Mouse (Mus musculus) embryonic facial prominence, embryonic 15.5 days (tissue): ENCODE measurements around the gene Psap. TPM values are rescaled to one million over a fixed set of nuclear protein-coding genes. Genes with fewer than 3 reads are reported as not detected.

Experiments
- ATAC-seq: fragments of 200-750 bp; cut with Nextera tagmentation; 2 replicates; pipeline ENCODE4 v1.8.0; 2017; ENCODE audit warnings: low read depth, moderate TSS enrichment; ENCODE audit not compliant: insufficient number of reproducible peaks, low FRiP score, low TSS enrichment
- H3K27ac ChIP-seq: fragments of 300-500 bp; sonication (generic); replicated peaks from 2 replicates; pipeline ENCODE4 v1.5.1; 2015; ENCODE audit warnings: mild to moderate bottlenecking, inconsistent platforms
- H3K27me3 ChIP-seq: fragments of 300-500 bp; sonication (generic); 2 replicates; pipeline ENCODE4 v1.6.1; 2015; ENCODE audit warnings: inconsistent platforms
- H3K36me3 ChIP-seq: fragments of 300-500 bp; sonication (generic); 2 replicates; pipeline ENCODE4 v1.6.1; 2015; ENCODE audit warnings: mild to moderate bottlenecking, inconsistent platforms
- H3K4me1 ChIP-seq: fragments of 300-500 bp; sonication (generic); 2 replicates; pipeline ENCODE4 v1.6.1; 2015; ENCODE audit warnings: inconsistent platforms
- H3K4me2 ChIP-seq: fragments of 300-500 bp; sonication (generic); replicated peaks from 2 replicates; pipeline ENCODE4 v1.6.1; 2015; ENCODE audit warnings: mild to moderate bottlenecking, inconsistent platforms
- H3K4me3 ChIP-seq: fragments of 300-500 bp; sonication (generic); replicated peaks from 2 replicates; pipeline ENCODE4 v1.5.1; 2015; ENCODE audit warnings: mild to moderate bottlenecking, inconsistent platforms
- H3K9ac ChIP-seq: fragments of 300-500 bp; sonication (generic); 2 replicates; pipeline ENCODE4 v1.6.1; 2015; ENCODE audit warnings: inconsistent platforms
- H3K9me3 ChIP-seq: fragments of 300-500 bp; sonication (generic); replicated peaks from 2 replicates; pipeline ENCODE4 v1.6.1; 2016; ENCODE audit warnings: inconsistent platforms
- WGBS: fragments of 180-500 bp; shearing (Covaris S2); methylation state at CpG from one replicate; pipeline ENCODE4 v1.1.7; 2015; 5-methylcytosine and 5-hydroxymethylcytosine counted together
- polyA plus RNA-seq: library from polyadenylated mRNA; unstranded; fragments of >200 nt; fragmentation: Nextera tagmentation; extraction: Ambion mirVana; gene quantifications from 2 replicates; pipeline ENCODE4 v1.2.1, GENCODE M21; 2015

The Psap gene
- polyA plus RNA-seq, 1 experiment from 2014 or later, result 167 TPM

- Histone ChIP-seq H3K27ac (no peak overlapping the region), H3K9me3 (no peaks in the 10 kb centered on the region)
Observed at GRCm38 (mm10) chr10:60290026-60290738, 12.8 kb downstream of the Psap start.

DNA sequence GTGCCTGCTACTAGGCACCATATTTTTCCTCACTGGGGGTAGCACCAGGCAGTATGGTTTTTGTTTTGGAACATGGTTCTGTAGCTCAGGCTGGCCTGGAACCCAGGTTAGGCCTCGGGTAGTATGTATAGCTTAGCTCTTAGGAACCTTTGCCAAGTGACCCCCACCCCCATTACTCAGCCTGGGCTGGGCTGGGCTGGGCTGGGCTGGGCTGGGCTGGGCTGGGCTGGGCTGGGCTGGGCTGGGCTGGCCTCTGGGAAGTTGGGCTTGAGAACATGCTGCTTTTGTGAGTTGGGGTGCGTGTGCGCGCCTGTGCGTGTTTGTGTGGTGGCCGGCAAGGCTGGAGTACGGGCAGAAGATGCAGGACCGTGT is 13.3 kb downstream of the Psap start:
- H3K4me2 ChIP-seq, result no peak overlapping the region
- peaks cover 29% of the 10 kb centered on the region for H3K4me1 ChIP-seq
- H3K36me3 ChIP-seq, result peaks cover 31% of the 10 kb centered on the region
- no peak for ATAC-seq
- no peak overlapping the region for H3K9ac ChIP-seq
- H3K27ac ChIP-seq, result no peak overlapping the region; the same call in 1 of the 2 replicates
- H3K9me3 ChIP-seq, result no peaks in the 10 kb centered on the region
- no peak overlapping the region for H3K4me3 ChIP-seq
- no peaks in the 10 kb centered on the region for H3K27me3 ChIP-seq
- 57% methylated on average over 8 of the region's 8 CpGs for WGBS

More at GRCm38 (mm10) chr10:60290026-60290738, 12.8 kb downstream of the Psap start:
- Histone ChIP-seq H3K4me2 (no peak overlapping the region), H3K4me3 (no peak overlapping the region), H3K9ac (no peak overlapping the region), H3K36me3 (peaks cover 26% of the 10 kb centered on the region), H3K27me3 (no peaks in the 10 kb centered on the region), H3K4me1 (peaks cover 35% of the 10 kb centered on the region)
- ATAC-seq, result no peak
- 58% methylated on average over 7 of the region's 7 CpGs for WGBS

DNA sequence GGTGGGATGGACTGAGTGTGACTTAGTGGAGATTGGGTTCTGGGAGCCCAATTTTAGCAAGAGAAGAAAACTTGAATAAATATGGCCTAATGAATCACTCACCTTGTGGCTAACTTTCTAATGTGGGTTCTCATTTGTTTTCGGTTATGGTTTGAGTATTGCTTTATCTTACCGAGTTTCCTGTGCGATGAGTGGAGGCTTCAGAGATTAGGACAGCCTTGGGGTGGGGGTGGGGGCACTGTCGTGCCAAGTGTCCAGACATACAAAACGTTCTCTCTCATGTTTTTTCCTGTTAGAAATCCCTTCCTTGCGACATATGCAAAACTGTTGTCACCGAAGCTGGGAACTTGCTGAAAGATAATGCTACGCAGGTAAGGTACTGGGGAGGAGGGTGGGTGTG is 14.8 kb downstream of the Psap start:
- no peak overlapping the region for H3K4me2 ChIP-seq
- no peak for ATAC-seq
- no peak overlapping the region for H3K9ac ChIP-seq
- peaks cover 40% of the 10 kb centered on the region for H3K36me3 ChIP-seq
- H3K4me1 ChIP-seq, result peaks cover 16% of the 10 kb centered on the region
- H3K27ac ChIP-seq, result no peak overlapping the region
- no peak overlapping the region for H3K4me3 ChIP-seq
- WGBS, result 84% methylated on average over 8 of the region's 8 CpGs
- no peaks in the 10 kb centered on the region for H3K9me3 ChIP-seq
- H3K27me3 ChIP-seq, result no peaks in the 10 kb centered on the region

GRCm38 (mm10) chr10:60294621-60295020 is 17.2 kb downstream of the Psap start:
- no peaks in the 10 kb centered on the region for H3K9me3 ChIP-seq
- peaks cover 61% of the 10 kb centered on the region for H3K36me3 ChIP-seq
- no peak overlapping the region for H3K27ac ChIP-seq
- no peaks in the 10 kb centered on the region for H3K27me3 ChIP-seq
- no peak overlapping the region for H3K4me3 ChIP-seq
- no peak for ATAC-seq
- H3K4me2 ChIP-seq, result no peak overlapping the region
- peaks cover 12% of the 10 kb centered on the region for H3K4me1 ChIP-seq
- WGBS, result 83% methylated on average over 7 of the region's 7 CpGs
- H3K9ac ChIP-seq, result no peak overlapping the region

- WGBS, result 87% methylated on average over 3 of the region's 3 CpGs
- Histone ChIP-seq H3K27ac (no peak overlapping the region), H3K4me2 (no peak overlapping the region), H3K27me3 (no peaks in the 10 kb centered on the region), H3K36me3 (peaks cover 69% of the 10 kb centered on the region), H3K9ac (no peak overlapping the region), H3K4me1 (peaks cover 7% of the 10 kb centered on the region), H3K9me3 (no peaks in the 10 kb centered on the region), H3K4me3 (no peak overlapping the region)
- no peak for ATAC-seq
Observed at GRCm38 (mm10) chr10:60295356-60295755, 17.9 kb downstream of the Psap start.

DNA sequence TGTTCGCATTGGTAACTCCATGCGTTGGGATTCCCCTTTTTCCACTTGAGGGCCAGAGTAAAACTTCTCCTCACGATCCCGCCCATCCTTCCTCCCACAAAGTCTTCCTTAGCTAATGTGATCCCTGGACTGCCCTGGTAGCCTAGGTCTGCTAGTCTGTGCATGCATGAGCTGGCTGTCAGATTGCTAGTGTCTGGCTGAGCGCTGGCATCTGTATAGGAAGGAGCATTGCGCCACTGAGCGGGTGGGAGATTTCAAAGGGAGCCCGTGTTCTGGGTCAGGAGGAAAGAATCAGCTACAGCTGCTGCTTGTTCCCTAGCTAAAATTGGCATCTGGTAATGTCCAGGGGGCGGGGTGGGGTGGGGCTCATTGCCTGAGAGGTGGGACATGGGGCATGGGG is 18.6 kb downstream of the Psap start:
- WGBS, result 53% methylated on average over 9 of the region's 9 CpGs
- ATAC-seq, result no peak
- Histone ChIP-seq H3K27me3 (no peaks in the 10 kb centered on the region), H3K9me3 (no peaks in the 10 kb centered on the region), H3K27ac (no peak overlapping the region), H3K4me1 (peaks cover under 1% of the 10 kb centered on the region; the same call in 1 of the 2 replicates), H3K36me3 (peaks cover 75% of the 10 kb centered on the region), H3K4me2 (no peak overlapping the region), H3K4me3 (no peak overlapping the region), H3K9ac (no peak overlapping the region)

GRCm38 (mm10) chr10:60299636-60300035 is 22.2 kb downstream of the Psap start:
- Histone ChIP-seq H3K4me3 (no peak overlapping the region), H3K4me1 (no peaks in the 10 kb centered on the region; the same call in 1 of the 2 replicates), H3K27ac (no peak overlapping the region), H3K9me3 (no peaks in the 10 kb centered on the region), H3K36me3 (peaks cover 69% of the 10 kb centered on the region), H3K4me2 (no peak overlapping the region), H3K27me3 (no peaks in the 10 kb centered on the region), H3K9ac (no peak overlapping the region)
- 96% methylated on average over 12 of the region's 12 CpGs for WGBS
- ATAC-seq, result no peak

- 0 out of 2 replicates have a peak, but pooled peaks cover 4% of the 10 kb centered on the region for H3K4me1 ChIP-seq
- H3K9ac ChIP-seq, result no peak overlapping the region
- no peak overlapping the region for H3K4me3 ChIP-seq
- no peaks in the 10 kb centered on the region for H3K9me3 ChIP-seq
- no peak for ATAC-seq
- WGBS, result 84% methylated on average over 17 of the region's 17 CpGs
- no peak overlapping the region; the same call in 1 of the 2 replicates for H3K27ac ChIP-seq
- no peaks in the 10 kb centered on the region for H3K27me3 ChIP-seq
- no peak overlapping the region for H3K4me2 ChIP-seq
- peaks cover 40% of the 10 kb centered on the region for H3K36me3 ChIP-seq
Observed at GRCm38 (mm10) chr10:60303419-60303818, 26.0 kb downstream of the Psap start.

DNA sequence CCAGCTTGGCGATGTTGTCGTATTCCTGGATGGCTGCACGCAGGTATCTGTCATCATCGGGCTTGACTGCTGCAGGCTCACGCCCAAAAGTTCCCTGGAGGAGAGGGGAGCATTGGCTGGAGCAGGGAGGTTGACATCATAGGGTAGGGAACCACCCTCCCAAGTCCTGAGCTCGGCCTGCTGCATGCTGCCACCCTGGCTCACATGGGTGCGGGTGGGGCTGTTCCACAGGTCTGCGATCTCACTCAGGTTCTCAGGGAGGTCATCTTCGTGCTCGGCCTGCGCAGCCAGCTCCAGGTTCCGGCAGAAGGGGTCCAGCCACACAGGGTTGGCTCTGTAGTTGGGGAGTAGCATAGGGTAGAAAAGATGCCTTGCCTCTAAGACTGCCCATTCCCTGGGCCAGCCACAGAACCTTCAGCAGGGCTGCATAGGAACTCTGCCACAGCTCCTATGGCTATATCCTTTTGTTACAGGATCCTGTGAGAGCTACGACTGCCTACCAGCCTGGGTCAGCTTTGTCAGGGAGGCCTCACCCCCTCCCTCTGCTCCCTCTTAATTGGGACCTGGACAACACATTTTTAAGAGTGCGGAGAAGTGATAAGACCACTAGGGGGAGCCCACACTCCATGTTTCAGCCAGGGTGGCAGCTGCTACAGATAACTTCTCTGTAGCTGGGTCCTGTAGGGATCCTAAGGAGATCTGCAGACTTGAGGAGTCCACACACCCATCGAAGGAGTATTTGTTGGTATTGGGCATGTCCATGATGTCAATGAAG is 27.6 kb downstream of the Psap start:
- Histone ChIP-seq H3K9ac (no peak overlapping the region), H3K27ac (no peak overlapping the region), H3K36me3 (peaks cover 24% of the 10 kb centered on the region), H3K4me2 (no peak overlapping the region), H3K4me1 (0 out of 2 replicates have a peak, but pooled peaks cover 4% of the 10 kb centered on the region), H3K9me3 (no peaks in the 10 kb centered on the region), H3K27me3 (no peaks in the 10 kb centered on the region), H3K4me3 (no peak overlapping the region)
- 62% methylated on average over 15 of the region's 15 CpGs for WGBS
- ATAC-seq, result peak; percentile 65

DNA sequence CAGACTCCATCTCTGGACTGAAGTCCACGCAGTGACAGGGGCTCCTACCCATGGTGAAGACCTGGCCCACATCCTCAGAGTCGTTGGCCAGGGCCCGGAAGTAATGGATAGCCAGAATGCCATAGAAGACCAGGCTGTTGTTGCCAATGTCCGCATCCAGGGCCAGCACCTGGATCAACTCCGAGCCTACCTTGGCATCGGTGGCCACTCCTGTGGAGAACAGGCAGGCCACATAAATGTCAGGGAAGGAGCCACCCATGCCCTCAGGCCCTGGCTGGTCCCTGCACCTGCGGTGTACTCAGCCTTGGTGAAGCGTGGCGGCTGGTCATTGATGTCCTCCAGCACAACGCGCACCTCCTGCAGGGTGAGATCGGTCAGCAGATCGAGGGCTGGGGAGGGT is 33.2 kb downstream of the Psap start:
- no peaks in the 10 kb centered on the region for H3K27me3 ChIP-seq
- no peak for ATAC-seq
- no peak overlapping the region for H3K4me3 ChIP-seq
- no peak overlapping the region for H3K9ac ChIP-seq
- no peaks in the 10 kb centered on the region for H3K4me1 ChIP-seq
- no peak overlapping the region for H3K27ac ChIP-seq
- WGBS, result 89% methylated on average over 13 of the region's 13 CpGs
- no peaks in the 10 kb centered on the region for H3K36me3 ChIP-seq
- no peak overlapping the region for H3K4me2 ChIP-seq
- H3K9me3 ChIP-seq, result no peaks in the 10 kb centered on the region

GRCm38 (mm10) chr10:60313606-60314005 is 36.2 kb downstream of the Psap start:
- Histone ChIP-seq H3K4me1 (no peaks in the 10 kb centered on the region), H3K4me3 (no peak overlapping the region), H3K27ac (no peak overlapping the region), H3K9me3 (no peaks in the 10 kb centered on the region), H3K9ac (no peak overlapping the region), H3K27me3 (no peaks in the 10 kb centered on the region), H3K36me3 (no peaks in the 10 kb centered on the region), H3K4me2 (no peak overlapping the region)
- no peak for ATAC-seq
- WGBS, result 88% methylated on average over 5 of the region's 5 CpGs
